Mouse (Mus musculus): Measurements from ENCODE around the gene Scd4. TPM values are rescaled to one million over a fixed set of nuclear protein-coding genes. Genes with fewer than 3 reads are reported as not detected.
A peak's percentile ranks its signal among the peaks of the same experiment; 100 is the strongest.

Scd4 gene
- polyA plus RNA-seq, 1 experiment from 2014 or later, result not detected

DNA sequence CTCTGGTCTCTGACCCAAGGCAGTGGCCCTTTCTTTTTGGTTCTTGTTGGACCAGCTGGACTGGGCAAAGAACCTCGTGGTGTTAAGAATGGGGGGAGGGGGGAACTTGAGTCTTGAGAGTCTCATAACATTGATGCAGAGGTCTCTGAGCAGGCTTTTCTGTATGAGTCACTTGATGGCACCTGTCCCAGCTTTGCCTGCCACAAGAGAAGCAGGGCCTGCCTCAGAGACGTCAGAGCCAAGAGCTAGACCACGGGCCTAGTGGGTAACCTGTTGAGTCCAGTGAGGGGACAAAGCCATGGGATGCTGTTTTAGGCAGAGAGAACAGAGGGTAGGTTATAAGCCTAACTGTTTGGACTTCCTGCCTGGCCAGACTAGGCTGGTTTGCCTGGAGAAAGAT, 37.6 kb upstream of the Scd4 start:
- H3K27ac ChIP-seq (ENCODE audit: low read depth), result peak overlapping the region; percentile 19
- WGBS, result 6% methylated on average over 3 of the region's 3 CpGs

DNA sequence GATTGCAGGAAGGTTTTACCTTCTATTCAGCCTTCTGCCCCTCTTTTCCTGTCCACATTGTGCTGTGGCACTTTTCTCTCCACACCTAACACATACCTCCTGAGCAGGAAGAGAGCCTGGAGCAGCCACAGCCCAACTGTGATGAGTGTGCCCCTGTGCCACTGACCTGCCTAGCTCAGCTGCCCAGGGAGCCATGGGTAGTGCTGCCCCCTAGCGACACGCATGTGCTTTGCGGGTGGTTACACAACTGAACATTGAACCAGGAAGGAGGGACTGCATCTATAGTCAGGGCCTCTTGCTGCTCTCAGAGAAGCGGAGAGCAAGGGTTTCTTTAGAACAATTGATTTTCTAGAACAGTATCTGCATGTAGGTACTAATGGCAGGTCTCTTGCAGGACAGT, 37.2 kb upstream of the Scd4 start:
- Histone ChIP-seq H3K9me3 (ENCODE audit: low read depth, low read length) (no peaks in the 10 kb centered on the region), H3K9ac (peak overlapping the region; percentile 83), H3K27ac (ENCODE audit: low read depth) (peak overlapping the region; percentile 19), H3K4me2 (peak overlapping the region; percentile 90), H3K4me3 (ENCODE audit: low read depth, low read length) (peak overlapping the region; percentile 81), H3K36me3 (ENCODE audit: insufficient read depth) (peaks cover 59% of the 10 kb centered on the region), H3K4me1 (ENCODE audit: insufficient read depth) (peaks cover 37% of the 10 kb centered on the region), H3K27me3 (ENCODE audit: insufficient read depth, low read length) (no peaks in the 10 kb centered on the region)
- ATAC-seq (ENCODE audit: insufficient read depth) (no peak), DNase-seq (peak; percentile 93)
- peak; percentile 99 for TF ChIP-seq CTCF (IDR thresholded peaks at IDR 0.05; ENCODE audit: low read depth)
- 0% methylated on average over 4 of the region's 4 CpGs for WGBS

More for the DNA sequence above, 37.6 kb upstream of the Scd4 start:
- H3K9me3 ChIP-seq (ENCODE audit: low read depth, low read length), result no peaks in the 10 kb centered on the region
- H3K27me3 ChIP-seq (ENCODE audit: insufficient read depth, low read length), result no peaks in the 10 kb centered on the region
- DNase-seq (peak; percentile 46), ATAC-seq (ENCODE audit: insufficient read depth) (no peak)
- peaks cover 37% of the 10 kb centered on the region for H3K4me1 ChIP-seq (ENCODE audit: insufficient read depth)
- H3K36me3 ChIP-seq (ENCODE audit: insufficient read depth), result peaks cover 54% of the 10 kb centered on the region
- peak overlapping the region; percentile 90 for H3K4me2 ChIP-seq
- peak overlapping the region; percentile 81 for H3K4me3 ChIP-seq (ENCODE audit: low read depth, low read length)
- no peak for TF ChIP-seq CTCF (IDR thresholded peaks at IDR 0.05; ENCODE audit: low read depth)
- H3K9ac ChIP-seq, result peak overlapping the region; percentile 83

- H3K27ac ChIP-seq (ENCODE audit: low read depth), result 0 out of 2 replicates have a peak overlapping the region, but pooled peaks have one; percentile 19
- ATAC-seq (ENCODE audit: insufficient read depth), result no peak
- peaks cover 37% of the 10 kb centered on the region for H3K4me1 ChIP-seq (ENCODE audit: insufficient read depth)
- peak overlapping the region; percentile 90 for H3K4me2 ChIP-seq
- no peak for TF ChIP-seq CTCF (IDR thresholded peaks at IDR 0.05; ENCODE audit: low read depth)
- peak overlapping the region; percentile 81 for H3K4me3 ChIP-seq (ENCODE audit: low read depth, low read length)
- peak overlapping the region; percentile 83 for H3K9ac ChIP-seq
- no peaks in the 10 kb centered on the region for H3K9me3 ChIP-seq (ENCODE audit: low read depth, low read length)
- H3K36me3 ChIP-seq (ENCODE audit: insufficient read depth), result peaks cover 63% of the 10 kb centered on the region
- DNase-seq, result no peak
- H3K27me3 ChIP-seq (ENCODE audit: insufficient read depth, low read length), result no peaks in the 10 kb centered on the region
- WGBS, result 9% methylated on average over 7 of the region's 7 CpGs
Observed at GRCm38 (mm10) chr19:44296186-44296585, 36.7 kb upstream of the Scd4 start.

DNA sequence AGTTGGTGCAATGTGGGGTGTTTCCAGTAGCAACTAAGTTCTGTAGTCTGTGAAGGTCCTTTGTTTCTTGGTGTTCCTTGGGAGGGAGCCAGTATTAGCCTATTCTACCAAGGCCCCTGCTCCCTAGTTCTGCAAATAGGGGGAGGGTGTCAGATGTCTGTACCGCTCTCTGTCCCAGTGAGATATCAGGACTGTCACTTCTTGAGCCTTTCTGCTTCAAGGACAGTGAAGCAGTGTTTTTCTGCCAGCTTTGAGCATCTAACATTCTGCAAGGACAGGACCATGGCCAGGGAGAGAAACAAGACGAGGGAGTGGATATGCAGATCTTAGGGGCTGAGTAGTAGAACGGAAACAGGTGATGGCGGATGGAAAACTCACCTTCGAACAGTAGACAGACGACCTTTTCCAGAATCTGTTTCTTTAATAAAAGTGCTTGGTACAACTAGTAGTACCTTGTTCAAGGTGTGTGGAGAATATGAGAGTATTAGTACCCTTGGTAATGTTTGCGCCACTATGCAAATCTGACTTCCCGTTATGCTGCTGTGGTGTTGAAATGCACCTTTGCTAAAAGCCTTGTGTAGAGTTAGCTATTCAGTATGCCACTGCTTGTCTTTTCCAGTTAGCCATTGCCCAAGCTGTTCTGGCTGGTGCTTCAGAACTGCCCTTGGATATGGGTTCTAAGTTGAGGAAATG, 35.7 kb upstream of the Scd4 start:
- H3K9me3 ChIP-seq (ENCODE audit: low read depth, low read length), result no peaks in the 10 kb centered on the region
- ATAC-seq (ENCODE audit: insufficient read depth) (no peak), DNase-seq (peak; percentile 21)
- peaks cover 71% of the 10 kb centered on the region for H3K36me3 ChIP-seq (ENCODE audit: insufficient read depth)
- 34% methylated on average over 8 of the region's 8 CpGs for WGBS
- no peaks in the 10 kb centered on the region for H3K27me3 ChIP-seq (ENCODE audit: insufficient read depth, low read length)
- H3K4me3 ChIP-seq (ENCODE audit: low read depth, low read length), result peak overlapping the region; percentile 81
- H3K4me1 ChIP-seq (ENCODE audit: insufficient read depth), result peaks cover 41% of the 10 kb centered on the region
- no peak for TF ChIP-seq CTCF (IDR thresholded peaks at IDR 0.05; ENCODE audit: low read depth)
- H3K4me2 ChIP-seq, result peak overlapping the region; percentile 90
- peak overlapping the region; percentile 19; the same call in 1 of the 2 replicates for H3K27ac ChIP-seq (ENCODE audit: low read depth)
- H3K9ac ChIP-seq, result peak overlapping the region; percentile 83

- Histone ChIP-seq H3K27me3 (ENCODE audit: insufficient read depth, low read length) (no peaks in the 10 kb centered on the region), H3K27ac (ENCODE audit: low read depth) (no peak overlapping the region), H3K4me1 (ENCODE audit: insufficient read depth) (peaks cover 36% of the 10 kb centered on the region), H3K36me3 (ENCODE audit: insufficient read depth) (peaks cover 77% of the 10 kb centered on the region), H3K9ac (peak overlapping the region; percentile 83), H3K9me3 (ENCODE audit: low read depth, low read length) (no peaks in the 10 kb centered on the region), H3K4me2 (peak overlapping the region; percentile 90), H3K4me3 (ENCODE audit: low read depth, low read length) (peak overlapping the region; percentile 81)
- DNase-seq (no peak), ATAC-seq (ENCODE audit: insufficient read depth) (no peak)
- TF ChIP-seq CTCF (IDR thresholded peaks at IDR 0.05; ENCODE audit: low read depth), result no peak
- 54% methylated on average over 9 of the region's 9 CpGs for WGBS
Observed at GRCm38 (mm10) chr19:44297862-44298261, 35.0 kb upstream of the Scd4 start.

DNA sequence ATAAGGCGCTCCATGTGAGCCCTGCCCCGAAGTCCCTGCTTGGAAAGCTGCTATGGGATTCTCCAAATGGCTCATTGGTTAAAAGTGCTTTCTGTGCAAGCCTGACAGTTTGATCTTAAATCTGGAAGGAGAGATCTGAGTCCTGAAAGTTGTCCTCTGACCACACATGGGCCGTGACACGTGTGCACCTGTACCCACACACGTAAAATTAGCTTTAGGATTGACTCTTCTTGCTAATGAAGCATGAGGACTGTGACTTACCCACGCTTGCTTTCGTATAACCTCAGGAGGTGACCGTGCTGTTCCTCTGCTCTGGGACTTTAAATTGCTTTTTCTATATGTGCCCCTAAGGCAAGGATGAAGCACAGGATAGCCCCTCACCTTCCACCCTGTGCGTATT, 33.8 kb upstream of the Scd4 start:
- H3K9ac ChIP-seq, result peak overlapping the region; percentile 83
- H3K4me1 ChIP-seq (ENCODE audit: insufficient read depth), result peaks cover 35% of the 10 kb centered on the region
- WGBS, result 78% methylated on average over 9 of the region's 9 CpGs

DNA sequence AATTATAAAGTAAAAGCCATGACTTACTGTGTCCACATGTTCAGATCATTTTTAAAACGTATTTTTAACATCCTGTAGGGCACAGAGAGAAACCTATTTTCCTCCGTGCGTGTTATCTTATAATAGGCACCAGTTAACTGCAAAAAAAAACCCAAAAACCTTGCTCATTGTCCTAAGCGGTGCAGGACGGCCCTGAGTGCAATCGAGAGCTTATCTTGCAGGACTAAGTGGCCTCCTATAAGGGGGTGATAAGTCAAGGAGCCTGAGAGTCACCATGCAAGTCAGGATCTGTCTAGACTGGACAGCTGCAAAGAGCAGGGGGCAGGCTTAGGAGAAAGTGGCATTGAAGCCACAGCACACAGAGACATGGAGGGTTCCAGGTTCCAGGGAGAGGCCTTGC, 33.0 kb upstream of the Scd4 start:
- no peak for TF ChIP-seq CTCF (IDR thresholded peaks at IDR 0.05; ENCODE audit: low read depth)
- DNase-seq (no peak), ATAC-seq (ENCODE audit: insufficient read depth) (no peak)
- WGBS, result 31% methylated on average over 6 of the region's 6 CpGs
- Histone ChIP-seq H3K27me3 (ENCODE audit: insufficient read depth, low read length) (no peaks in the 10 kb centered on the region), H3K36me3 (ENCODE audit: insufficient read depth) (peaks cover 96% of the 10 kb centered on the region), H3K4me2 (peak overlapping the region; percentile 90), H3K9me3 (ENCODE audit: low read depth, low read length) (no peaks in the 10 kb centered on the region), H3K4me1 (ENCODE audit: insufficient read depth) (peaks cover 35% of the 10 kb centered on the region), H3K9ac (no peak overlapping the region), H3K4me3 (ENCODE audit: low read depth, low read length) (no peak overlapping the region), H3K27ac (ENCODE audit: low read depth) (peak overlapping the region; percentile 19; the same call in 1 of the 2 replicates)

More for the DNA sequence above, 33.8 kb upstream of the Scd4 start:
- TF ChIP-seq CTCF (IDR thresholded peaks at IDR 0.05; ENCODE audit: low read depth), result no peak
- H3K4me3 ChIP-seq (ENCODE audit: low read depth, low read length), result peak overlapping the region; percentile 81
- DNase-seq (no peak), ATAC-seq (ENCODE audit: insufficient read depth) (no peak)
- no peak overlapping the region for H3K27ac ChIP-seq (ENCODE audit: low read depth)
- H3K27me3 ChIP-seq (ENCODE audit: insufficient read depth, low read length), result no peaks in the 10 kb centered on the region
- no peaks in the 10 kb centered on the region for H3K9me3 ChIP-seq (ENCODE audit: low read depth, low read length)
- H3K36me3 ChIP-seq (ENCODE audit: insufficient read depth), result peaks cover 89% of the 10 kb centered on the region
- H3K4me2 ChIP-seq, result peak overlapping the region; percentile 90
